Mouse (Mus musculus) CH12.LX (cell line): ENCODE measurements around the gene Srcin1.

ENCODE experiments used
- CHD2 ChIP-seq: IDR thresholded peaks from 2 replicates; pipeline ENCODE4 v1.6.1; 2011; ENCODE audit warnings: low read length, improper control_type of control experiment
- CTCF ChIP-seq, 2 experiments: IDR thresholded peaks in 1 of 2; conservative IDR thresholded peaks in 1 of 2; 2 replicates each; pipeline ENCODE4 v1.5.1; 2011 to 2012; ENCODE audit warnings: low read depth in 2 of 2, low read length in 2 of 2, improper control_type of control experiment in 1 of 2, inconsistent platforms in 1 of 2, mild to moderate bottlenecking in 1 of 2, moderate library complexity in 1 of 2
- EP300 ChIP-seq: IDR thresholded peaks from 2 replicates; pipeline ENCODE4 v1.6.1; 2011; ENCODE audit warnings: low read length, improper control_type of control experiment
- HCFC1 ChIP-seq: IDR thresholded peaks from 2 replicates; pipeline ENCODE4 v1.6.1; 2012; ENCODE audit warnings: low read depth, mild to moderate bottlenecking, inconsistent platforms, low read length, improper control_type of control experiment
- IRF4 ChIP-seq: IDR thresholded peaks from 2 replicates; pipeline ENCODE4 v1.6.1; 2014; ENCODE audit warnings: low read depth, mild to moderate bottlenecking, inconsistent platforms, low read length, improper control_type of control experiment
- MEF2A ChIP-seq: IDR thresholded peaks from 2 replicates; pipeline ENCODE4 v1.6.1; 2014; ENCODE audit warnings: low read depth, mild to moderate bottlenecking, inconsistent platforms, low read length, improper control_type of control experiment, borderline replicate concordance
- POLR2A ChIP-seq: IDR thresholded peaks from 2 replicates; pipeline ENCODE4 v1.6.1; 2011; ENCODE audit warnings: low read depth, mild to moderate bottlenecking, improper control_type of control experiment, low read length
- RAD21 ChIP-seq: IDR thresholded peaks from 2 replicates; pipeline ENCODE4 v1.6.1; 2011; ENCODE audit warnings: low read depth, mild to moderate bottlenecking, low read length, improper control_type of control experiment, moderate library complexity
- RCOR1 ChIP-seq: conservative IDR thresholded peaks from 2 replicates; pipeline ENCODE4 v1.6.1; 2012; ENCODE audit warnings: low read depth, mild to moderate bottlenecking, inconsistent platforms, low read length, improper control_type of control experiment
- SIN3A ChIP-seq: IDR thresholded peaks from 2 replicates; pipeline ENCODE4 v1.6.1; 2012; ENCODE audit warnings: low read length, improper control_type of control experiment, inconsistent platforms
- USF2 ChIP-seq: conservative IDR thresholded peaks from 2 replicates; pipeline ENCODE4 v1.6.1; 2011; ENCODE audit warnings: low read depth, low read length, improper control_type of control experiment

DNA sequence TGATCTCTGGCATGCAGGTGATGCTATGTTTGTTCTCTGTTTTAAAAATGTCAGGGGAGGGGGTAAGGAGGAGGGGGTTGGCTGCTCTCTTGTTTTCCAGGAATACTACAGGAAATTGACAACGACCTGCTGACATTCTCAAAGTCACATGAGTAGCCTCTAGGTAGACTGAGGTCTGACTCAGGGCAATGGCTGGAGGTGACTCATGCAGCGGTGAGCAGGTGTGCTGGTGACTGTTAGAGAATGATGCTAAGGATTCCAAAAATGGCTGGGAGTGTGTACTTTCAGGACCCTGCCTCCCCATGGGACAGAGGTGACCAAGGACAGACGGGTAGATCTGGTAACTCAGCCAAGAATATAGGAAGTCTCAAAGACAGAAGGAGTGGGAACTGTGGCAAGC, 67.8 kb downstream of the Srcin1 start:
- TF ChIP-seq MEF2A (no peak), CTCF (conservative IDR thresholded peaks at IDR 0.05 in 1 of 2, IDR thresholded peaks at IDR 0.05 in 1 of 2; ENCODE audit: low read depth in 2 of 2, low read length in 2 of 2) (no peak), EP300 (no peak), SIN3A (no peak), USF2 (no peak), RAD21 (no peak), CHD2 (no peak), HCFC1 (no peak), RCOR1 (no peak), IRF4 (no peak), POLR2A (no peak)
